Mouse (Mus musculus) skeletal muscle tissue, adult 2 months (tissue): ENCODE results near the gene Map3k11.

Experiments used
- DNase-seq: peaks from one replicate; pipeline ENCODE4 v3.0.0-alpha.2; 2012; ENCODE audit warnings: low read depth, low spot score

Gene Map3k11

GRCm38 (mm10) chr19:5731264-5731978 is 42.9 kb downstream of the Map3k11 start:
- peak; percentile 89 for DNase-seq

- no peak for DNase-seq
These were observed 45.8 kb downstream of the Map3k11 start for GRCm38 (mm10) chr19:5734325-5734724.

GRCm38 (mm10) chr19:5739446-5739845 is 50.9 kb downstream of the Map3k11 start:
- no peak for DNase-seq

- peak; percentile 78 for DNase-seq
These were observed 52.1 kb downstream of the Map3k11 start, which contains the start of gene Ltbp3 for GRCm38 (mm10) chr19:5740320-5741317. Gene Ltbp3 (plus strand): TSS chr19:5740904.

- peak; percentile 66 for DNase-seq
These were observed 53.2 kb downstream of the Map3k11 start for GRCm38 (mm10) chr19:5741641-5742240.

GRCm38 (mm10) chr19:5742241-5742641 is 53.7 kb downstream of the Map3k11 start:
- DNase-seq = no peak

- DNase-seq = no peak
These were observed 55.0 kb downstream of the Map3k11 start for GRCm38 (mm10) chr19:5743576-5743975.

GRCm38 (mm10) chr19:5745756-5746710 is 57.5 kb downstream of the Map3k11 start:
- DNase-seq = no peak

GRCm38 (mm10) chr19:5746907-5747363 is 58.4 kb downstream of the Map3k11 start:
- no peak for DNase-seq

- no peak for DNase-seq
These were observed 60.9 kb downstream of the Map3k11 start for GRCm38 (mm10) chr19:5749476-5749875.

GRCm38 (mm10) chr19:5750951-5751350 is 62.4 kb downstream of the Map3k11 start:
- no peak for DNase-seq

GRCm38 (mm10) chr19:5751742-5752141 is 63.2 kb downstream of the Map3k11 start:
- DNase-seq = no peak
